Mouse (Mus musculus) liver, adult (tissue): ENCODE data around the gene Nisch.

ENCODE experiments used
- GATA4 ChIP-seq: IDR thresholded peaks from 2 replicates; pipeline ENCODE4 v1.6.1; 2014; ENCODE audit warnings: mild to moderate bottlenecking, low read length; ENCODE audit not compliant: insufficient replicate concordance

Gene Nisch

DNA sequence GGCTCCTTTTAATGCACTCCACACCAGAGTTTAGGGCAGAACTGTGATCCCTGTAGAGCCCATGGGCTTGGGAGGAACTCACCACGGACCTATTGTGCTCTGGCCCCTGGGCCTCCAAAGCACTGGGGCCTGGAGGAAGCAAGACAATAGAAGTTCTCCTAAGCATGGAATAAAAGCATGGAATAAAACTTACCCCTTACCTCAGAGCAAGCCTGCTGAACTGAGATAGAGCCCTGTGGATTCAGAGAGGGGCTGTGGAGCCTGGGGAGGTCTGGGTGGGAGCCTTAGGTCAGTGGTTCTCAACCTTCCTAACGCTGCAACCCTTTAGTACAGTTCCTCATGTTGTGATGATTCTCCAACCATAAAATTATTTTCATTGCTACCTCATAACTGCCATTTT, at the start of gene Nisch:
Gene Nisch (minus strand): TSS at position 101 of the 400 bp plus-strand sequence.
- no peak for TF ChIP-seq GATA4

DNA sequence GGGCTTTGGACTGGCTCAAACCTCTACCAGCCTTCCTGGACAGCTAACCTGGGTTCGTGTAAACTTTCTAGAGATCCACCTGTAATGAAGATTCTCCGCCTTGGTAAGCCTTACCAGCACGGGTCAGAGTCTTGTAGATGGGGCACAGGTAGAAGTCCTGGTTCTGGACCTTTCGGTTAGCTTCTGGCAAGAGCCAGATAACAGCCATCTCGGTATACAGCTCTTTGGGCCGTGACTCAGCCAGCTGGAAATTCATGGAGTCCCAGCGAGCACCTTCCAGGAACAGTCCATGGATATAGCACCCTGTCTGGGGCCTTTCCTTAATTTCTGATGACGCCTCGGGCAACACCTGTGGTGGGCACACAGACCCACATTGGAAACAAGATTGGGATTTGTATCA, 44.2 kb upstream of the Nisch start:
- no peak for TF ChIP-seq GATA4

DNA sequence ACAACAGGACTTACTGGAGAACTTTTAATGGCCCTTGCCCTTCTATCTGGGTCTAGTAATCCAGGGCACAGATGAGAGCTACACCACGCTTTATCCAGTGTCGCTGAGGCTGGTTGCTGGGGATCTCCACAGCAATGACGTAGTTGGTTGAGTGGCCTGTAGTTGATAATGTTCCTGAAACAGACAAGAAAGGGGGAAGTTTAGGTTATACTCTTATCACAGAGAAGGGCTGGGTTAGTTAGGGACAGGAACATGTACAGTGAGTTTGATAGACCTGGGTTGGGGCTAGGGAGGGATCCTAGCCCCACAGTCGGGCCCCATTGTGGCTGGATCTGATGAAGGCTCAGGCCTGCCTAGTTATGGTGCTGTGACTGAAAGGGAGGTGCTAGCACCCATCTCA, 43.6 kb upstream of the Nisch start:
- no peak for TF ChIP-seq GATA4

DNA sequence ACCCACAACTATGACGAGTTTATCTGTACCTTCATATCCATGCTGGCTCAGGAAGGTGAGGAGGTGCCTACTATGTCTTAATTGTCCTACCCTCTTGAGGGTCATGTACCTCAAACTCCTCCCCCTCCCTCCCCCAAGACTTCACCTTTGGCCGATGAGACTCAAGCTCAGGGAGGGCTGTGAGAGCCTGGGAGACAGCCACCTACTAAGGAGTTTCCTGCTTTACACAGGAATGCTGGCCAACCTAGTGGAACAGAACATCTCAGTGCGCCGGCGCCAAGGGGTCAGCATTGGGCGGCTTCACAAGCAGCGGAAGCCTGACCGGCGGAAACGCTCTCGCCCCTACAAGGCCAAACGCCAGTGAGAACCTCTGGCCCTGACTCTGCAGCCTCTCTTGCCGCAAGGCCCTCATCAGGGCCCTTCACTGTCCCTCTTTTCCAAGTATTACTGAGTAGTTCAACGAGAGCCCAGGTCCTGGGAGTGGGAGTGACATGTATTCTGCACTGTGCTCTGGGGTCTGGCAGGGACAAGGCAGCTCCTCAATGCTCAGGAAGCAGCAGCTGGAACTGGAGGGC, 41.8 kb upstream of the Nisch start:
- no peak for TF ChIP-seq GATA4

DNA sequence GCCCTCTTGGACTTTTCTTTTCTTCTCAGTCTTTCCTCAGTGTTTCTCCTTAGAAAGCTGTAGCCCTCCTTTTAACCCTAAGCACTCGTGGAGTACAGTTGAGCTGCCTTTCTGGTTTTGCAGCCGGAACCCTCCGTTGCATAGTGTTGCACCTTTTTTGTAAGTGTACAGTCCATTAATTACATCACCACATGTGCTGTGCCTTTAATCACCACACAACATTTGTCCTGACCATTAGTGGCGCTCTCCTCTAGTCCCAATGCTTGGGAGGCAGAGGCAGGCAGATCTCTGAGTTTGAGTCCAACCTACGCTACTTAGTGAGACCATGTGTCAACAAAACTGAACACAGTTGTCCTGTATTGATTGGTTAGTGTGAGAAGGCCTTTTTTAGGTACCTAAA, 35.3 kb upstream of the Nisch start:
- no peak for TF ChIP-seq GATA4

DNA sequence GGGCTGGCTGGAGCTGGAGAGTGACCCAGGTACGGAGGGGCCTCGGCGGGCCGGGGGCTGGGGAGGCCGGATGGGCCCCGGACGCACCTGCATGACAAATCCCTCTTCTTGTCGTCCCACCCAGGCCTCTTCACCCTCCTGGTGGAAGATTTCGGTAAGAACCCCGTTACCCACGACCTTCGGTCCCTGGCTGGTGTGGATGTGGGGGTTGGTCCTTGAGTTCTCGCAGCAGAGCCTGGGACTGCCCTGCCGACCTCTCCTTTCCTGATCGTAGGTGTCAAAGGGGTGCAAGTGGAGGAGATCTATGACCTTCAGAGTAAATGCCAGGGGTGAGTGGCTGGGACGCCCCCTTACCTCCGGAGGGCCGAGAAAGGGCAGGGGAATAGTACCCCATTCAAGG, 34.9 kb upstream of the Nisch start:
- TF ChIP-seq GATA4 = no peak

DNA sequence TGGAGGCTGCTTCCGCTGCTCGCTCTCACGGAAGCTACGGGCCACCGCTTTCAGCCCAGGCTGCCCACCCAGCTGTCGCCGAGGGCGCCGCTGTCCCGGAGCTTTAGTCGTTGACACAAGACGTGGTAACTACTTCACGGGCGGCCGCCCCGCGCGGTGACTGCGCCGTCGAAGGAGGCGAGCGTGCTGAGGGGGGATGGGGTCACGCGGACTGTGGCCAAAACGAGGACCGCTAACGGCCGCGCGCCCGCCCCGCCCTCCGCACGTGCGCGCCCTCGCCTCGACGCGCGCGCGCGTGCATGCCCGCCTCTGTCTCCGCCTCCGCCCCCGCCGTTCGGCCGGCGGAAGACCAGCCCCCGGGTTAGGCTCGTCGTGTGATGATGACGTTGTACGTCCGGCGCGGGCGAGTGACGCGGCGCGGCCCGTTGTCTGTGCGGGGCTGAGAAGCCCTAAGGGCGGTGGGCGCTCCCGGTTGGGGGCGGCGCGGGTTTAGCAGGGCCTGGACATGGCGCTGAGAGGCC, 34.4 kb upstream of the Nisch start, which contains the start of the genes Phf7 and Bap1:
Gene Phf7 (minus strand): TSS at position 234 of the 521 bp plus-strand sequence.
Gene Bap1 (plus strand): TSS at position 367 of the 521 bp plus-strand sequence.
- TF ChIP-seq GATA4 = no peak; the same call in 1 of the 2 replicates

DNA sequence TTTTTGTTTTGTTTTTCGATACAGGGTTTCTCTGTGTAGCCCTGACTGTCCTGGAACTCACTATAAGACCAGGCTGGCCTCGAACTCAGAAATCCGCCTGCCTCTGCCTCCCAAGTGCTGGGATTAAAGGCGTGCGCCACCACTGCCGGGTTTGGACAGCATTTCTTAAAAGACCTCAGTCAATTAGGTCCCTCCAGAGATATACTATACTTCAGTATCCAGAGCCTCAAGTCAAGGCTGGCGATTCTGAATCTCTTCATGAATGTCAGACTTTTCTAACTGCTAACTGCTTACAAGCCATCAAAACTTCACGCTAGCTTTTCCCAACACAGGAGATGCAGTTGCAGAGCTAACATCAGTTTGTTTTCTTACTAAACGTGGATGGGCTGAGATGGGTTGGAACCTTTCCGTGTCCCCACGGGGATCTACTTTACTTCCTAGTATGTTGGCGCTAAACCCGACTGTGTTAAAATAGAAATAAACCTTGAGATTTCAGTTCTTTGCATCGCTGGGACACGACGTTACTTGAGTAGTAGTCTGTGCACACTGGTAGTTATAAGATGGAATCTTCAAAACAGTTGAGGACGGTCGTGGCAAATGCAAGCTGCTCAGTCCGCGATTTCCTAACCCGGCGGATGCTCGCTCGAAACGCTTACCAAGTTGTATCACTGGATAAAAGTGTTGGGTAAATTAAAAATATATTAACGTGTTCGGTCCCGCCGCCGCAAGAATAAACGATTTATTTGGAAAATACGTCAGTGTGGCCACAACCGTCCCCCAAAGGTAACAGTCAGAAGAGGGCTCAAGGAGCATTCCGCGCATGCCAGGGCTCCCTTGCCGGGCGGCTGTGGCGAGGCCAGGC, 33.7 kb upstream of the Nisch start:
- TF ChIP-seq GATA4 = no peak

DNA sequence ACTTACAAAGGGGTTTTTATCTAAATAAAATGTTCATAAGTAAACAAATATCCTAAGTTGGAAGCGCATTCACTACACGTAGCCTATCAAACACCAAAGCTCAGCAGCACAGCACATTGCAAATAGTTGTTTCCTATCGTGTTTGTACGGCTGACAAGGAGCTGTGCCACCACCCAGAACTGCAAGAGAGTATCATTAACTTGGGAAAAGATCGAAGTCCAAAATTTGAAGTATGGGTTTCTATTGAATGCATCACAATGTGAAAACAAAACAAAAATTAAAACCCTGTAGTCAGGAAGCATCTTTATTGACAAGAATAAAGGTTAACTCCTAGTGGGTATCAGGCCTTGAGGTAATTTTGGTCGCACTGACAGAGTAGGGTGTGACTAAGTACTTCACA, 31.6 kb upstream of the Nisch start:
- no peak for TF ChIP-seq GATA4

DNA sequence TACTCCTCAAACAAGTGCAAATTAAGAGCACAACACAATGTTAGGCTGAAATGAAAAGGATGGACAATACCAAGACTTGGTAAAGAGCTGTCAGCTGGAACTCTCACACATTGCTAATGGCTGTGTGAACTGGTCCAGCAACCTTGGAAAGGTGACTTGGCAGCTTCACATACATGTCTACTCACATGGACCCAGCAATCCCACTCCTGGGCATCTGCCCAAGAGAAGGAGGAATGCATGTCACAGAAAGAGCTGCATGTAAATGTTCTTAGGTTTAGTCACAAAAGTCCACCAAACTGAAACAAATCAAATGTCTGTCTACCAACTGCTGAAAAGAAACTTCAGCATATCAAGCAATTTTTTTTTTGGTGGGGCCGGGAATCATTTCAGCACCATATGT, 29.2 kb upstream of the Nisch start:
- no peak for TF ChIP-seq GATA4

DNA sequence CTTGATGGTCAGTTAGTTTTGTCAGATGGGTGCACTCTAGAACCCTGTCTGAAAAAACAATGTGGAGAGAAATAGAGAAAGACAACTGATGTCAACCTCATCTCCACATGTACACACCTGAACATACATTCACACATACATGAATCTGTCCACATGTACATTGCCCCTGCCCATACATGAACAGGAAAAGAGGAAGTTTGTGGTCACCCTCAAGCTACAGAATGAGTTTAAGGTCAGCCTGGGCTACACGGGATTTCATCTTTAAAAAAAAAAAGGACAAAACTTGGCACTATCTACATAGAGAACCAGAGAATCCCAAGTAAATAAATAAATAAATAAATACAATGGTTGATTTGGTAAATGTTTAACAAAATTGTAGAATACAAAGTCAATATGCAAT, 28.0 kb upstream of the Nisch start:
- no peak for TF ChIP-seq GATA4

DNA sequence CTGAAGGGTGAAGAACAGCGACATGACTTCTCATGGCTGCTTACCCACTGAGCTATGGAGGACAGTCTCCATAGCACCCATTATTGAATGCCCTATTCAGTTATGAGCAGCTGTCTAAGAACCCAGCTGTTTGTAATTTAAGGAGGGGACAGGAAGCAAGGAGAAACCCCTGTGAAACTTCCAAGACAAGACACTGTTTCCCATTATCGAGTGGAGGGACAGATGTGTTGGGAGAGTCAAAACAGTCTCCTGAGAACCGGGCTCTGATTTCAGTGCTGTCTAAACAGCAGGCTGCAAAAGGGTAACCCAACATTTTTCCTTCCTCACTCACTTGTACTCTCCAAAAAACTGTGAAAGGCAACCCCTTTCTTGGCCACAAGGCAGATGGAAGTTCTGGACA, 23.8 kb upstream of the Nisch start:
- TF ChIP-seq GATA4 = no peak

DNA sequence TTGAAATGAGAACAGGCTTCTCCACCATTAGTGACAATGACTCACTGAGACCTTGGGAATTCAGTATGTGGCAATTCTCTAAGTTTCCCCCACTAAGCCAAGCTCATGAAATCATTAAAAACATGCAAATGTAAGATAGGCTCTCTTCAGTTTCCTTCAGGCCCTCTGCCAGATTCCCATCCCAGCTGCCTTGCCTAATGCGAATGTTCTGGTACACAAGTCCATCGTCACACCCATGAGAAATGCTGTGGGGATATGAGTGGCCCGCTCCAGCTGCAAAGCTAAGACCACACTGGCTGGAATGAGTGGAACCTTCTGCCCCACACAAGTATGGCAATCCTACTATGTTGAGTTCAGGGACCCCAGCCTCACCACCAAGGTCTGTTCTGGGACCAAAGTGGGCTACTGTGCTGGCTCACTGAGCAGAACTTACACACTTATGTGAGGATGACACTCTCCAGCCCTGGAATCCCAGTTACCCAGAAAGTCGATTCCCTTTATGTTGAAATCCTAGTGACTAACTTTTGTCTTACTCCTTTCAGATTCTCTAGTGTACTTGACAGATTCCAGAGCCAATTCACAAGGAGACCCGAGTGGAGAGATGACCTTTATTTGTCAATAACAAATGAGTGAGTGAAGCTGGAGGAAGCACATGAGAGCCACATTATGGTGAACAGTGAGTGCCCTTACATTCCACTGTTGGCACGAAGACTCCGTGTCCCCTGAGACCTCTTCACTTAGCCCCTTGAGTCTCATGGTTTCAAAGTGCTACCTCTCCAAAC, 20.5 kb upstream of the Nisch start:
- TF ChIP-seq GATA4 = no peak

DNA sequence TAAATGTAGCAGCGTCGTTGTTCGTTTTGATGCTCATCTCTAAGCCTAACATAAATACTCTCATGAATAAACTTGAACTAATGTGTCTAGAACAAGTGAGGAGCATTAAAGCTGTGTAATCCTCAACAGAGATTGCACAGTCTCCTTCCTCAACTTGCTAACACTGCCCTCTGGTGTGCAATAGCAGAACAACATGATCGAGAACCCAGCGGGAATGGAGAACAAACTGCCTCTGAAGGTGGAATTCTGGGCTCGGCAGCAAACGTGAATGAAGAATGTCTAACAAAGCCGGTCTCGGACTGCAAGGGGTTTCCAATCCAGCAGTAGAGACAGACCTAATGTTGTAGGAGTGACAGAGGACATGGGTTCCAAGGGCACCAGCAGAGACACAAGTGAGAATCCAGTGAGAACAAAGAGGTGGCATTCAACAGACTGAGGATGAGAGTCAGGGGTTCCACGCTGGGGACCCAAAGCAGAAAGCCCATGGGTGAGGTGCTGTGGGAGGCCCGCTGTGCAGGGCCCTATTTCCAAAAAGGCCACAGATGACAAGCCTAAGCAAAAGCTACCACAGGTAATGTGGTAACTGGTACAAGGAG, 17.3 kb upstream of the Nisch start:
- no peak for TF ChIP-seq GATA4
